Mouse (Mus musculus) adrenal gland (tissue): ENCODE data around the gene Zfp936.
"Not testable (repeated sequence)": the region's sequence is repeated elsewhere in the genome, so short reads cannot be mapped to it uniquely, and the experiment has no call there.

Experiments used
- intact Hi-C: fragments of 180-260 bp; cut with DNase I; formaldehyde crosslinking; loops from one replicate; pipeline ENCODE4 v1.15.1; 2025
- long read RNA-seq, 2 experiments: library from polyadenylated mRNA; unstranded; transcript quantifications; one replicate each; pipeline ENCODE4 v2.0.0; 2020; ENCODE audit warnings: borderline replicate concordance in 1 of 2; ENCODE audit not compliant: insufficient replicate concordance in 1 of 2
- microRNA-seq, 2 experiments: library from miRNA; unstranded; fragments of <30 nt; microRNA quantifications; one replicate each; pipeline ENCODE4; 2019

Gene Zfp936
- long read RNA-seq, experiment 1, result 0 reads
- long read RNA-seq, experiment 2, result 0 reads

- intact Hi-C loops, result not testable (repeated sequence)
Measured at GRCm38 (mm10) chr7:43113929-43114328, at the start of gene Zfp936. Gene Zfp936, plus strand, starts transcription at chr7:43114229.

- intact Hi-C loops, result no loop called here
Measured at GRCm38 (mm10) chr7:43077831-43078230, 36.2 kb upstream of the Zfp936 start.

- intact Hi-C loops, result not testable (repeated sequence)
Measured at GRCm38 (mm10) chr7:43128691-43129090, 14.7 kb downstream of the Zfp936 start.

- intact Hi-C loops, result not testable (repeated sequence)
Measured at GRCm38 (mm10) chr7:43164121-43164520, 50.1 kb downstream of the Zfp936 start.

GRCm38 (mm10) chr7:43167101-43167500 is 53.1 kb downstream of the Zfp936 start:
- intact Hi-C loops, result not testable (repeated sequence)

GRCm38 (mm10) chr7:43167811-43168210 is 53.8 kb downstream of the Zfp936 start:
- intact Hi-C loops, result not testable (repeated sequence)

- intact Hi-C loops, result not testable (repeated sequence)
Measured at GRCm38 (mm10) chr7:43168212-43168611, 54.2 kb downstream of the Zfp936 start.

- intact Hi-C loops, result no loop called here
Measured at GRCm38 (mm10) chr7:43177003-43177702, 63.1 kb downstream of the Zfp936 start.

- intact Hi-C loops, result not testable (repeated sequence)
Measured at GRCm38 (mm10) chr7:43213781-43214180, 99.8 kb downstream of the Zfp936 start.

Small RNA genes within 50 kb of the gene (microRNA-seq; reads per million reads assigned to microRNA genes)
- gene Gm22707, result 0 reads per million in 2 experiments
